Mouse (Mus musculus): ENCODE data around the gene Fibp.
A peak's percentile ranks its signal among the peaks of the same experiment; 100 is the strongest.

Fibp gene

DNA sequence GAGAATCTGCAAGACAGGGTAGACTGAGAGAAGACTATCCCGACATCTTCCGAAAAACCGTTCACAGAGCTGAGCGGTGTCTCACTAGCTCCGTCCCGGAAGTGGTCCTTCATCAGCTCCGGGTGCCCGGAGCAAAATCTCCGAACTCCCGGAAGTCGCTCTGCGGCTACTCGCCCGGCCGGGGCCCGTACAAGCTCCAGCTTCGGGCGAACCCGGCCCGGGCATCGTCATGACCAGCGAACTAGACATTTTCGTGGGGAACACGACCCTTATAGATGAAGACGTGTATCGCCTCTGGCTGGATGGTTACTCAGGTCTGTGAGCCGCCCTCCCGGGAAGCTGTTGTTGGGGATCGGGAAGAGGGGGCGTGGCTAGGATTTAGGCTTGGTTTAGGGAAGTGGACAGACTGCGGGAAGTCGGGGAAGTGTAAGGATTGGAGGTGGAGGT, at the start of gene Fibp:
TSS of gene Fibp (plus strand) at position 151 of the 447 bp plus-strand sequence.
- peak; percentile 80 to 90 for DNase-seq

DNA sequence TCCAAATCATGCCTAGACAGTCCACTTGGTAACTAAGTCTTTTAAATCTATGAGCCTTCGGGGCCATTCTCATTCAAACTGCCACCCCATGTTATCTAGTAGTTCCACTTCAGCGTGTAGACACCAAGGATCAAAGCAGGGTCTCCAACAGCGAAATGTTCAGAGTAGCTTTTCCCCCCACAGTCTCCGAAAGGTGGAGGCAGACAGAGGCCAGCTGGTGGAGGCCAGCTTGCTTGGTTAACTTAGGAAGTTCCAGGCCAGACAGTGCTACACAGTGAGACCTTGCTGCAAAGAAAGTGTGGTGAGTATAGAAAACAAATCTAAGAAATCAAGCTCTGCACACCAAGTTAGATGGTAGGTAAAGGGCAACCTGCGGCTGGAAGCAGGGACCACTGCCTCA, 49.8 kb upstream of the Fibp start:
- DNase-seq, result no peak

DNA sequence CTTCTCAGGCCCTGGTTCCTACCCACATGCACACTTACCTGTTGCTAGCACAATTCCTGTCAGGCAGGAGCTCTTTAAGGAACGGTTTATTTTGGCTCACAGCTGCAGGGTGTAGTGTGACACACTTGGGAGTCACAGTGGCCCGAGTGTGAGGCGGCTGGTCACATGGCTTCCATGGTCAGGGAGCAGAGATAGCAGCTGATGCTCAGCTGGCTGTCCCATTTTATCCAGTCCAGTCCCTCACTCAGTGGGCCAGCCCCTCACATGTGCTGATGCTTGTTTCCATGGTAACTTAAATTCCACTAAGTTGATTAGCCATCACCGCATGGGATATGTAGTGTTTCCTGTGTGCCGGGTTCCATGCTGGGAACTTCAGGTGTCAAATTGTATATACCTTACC, 48.5 kb upstream of the Fibp start:
- no peak for DNase-seq

DNA sequence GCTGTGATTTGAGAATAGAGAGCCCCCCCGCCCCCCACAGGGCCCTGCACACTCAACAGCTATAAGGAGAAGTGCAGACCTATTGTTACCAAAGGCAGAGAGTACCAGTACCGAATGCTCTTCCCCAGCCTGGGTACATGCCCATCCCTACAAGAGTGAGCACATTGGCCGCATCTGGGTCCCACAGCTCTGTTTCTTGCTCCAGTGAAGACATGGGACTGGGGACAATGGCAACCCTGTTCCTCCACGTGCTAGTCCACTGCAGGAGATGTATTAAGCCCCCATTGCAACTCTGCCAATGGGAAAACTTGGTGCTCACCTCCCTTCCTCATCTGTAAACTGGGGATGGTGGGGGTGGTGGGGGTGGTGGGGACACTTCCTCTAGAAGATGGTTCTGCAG, 46.6 kb upstream of the Fibp start:
- no peak for DNase-seq

DNA sequence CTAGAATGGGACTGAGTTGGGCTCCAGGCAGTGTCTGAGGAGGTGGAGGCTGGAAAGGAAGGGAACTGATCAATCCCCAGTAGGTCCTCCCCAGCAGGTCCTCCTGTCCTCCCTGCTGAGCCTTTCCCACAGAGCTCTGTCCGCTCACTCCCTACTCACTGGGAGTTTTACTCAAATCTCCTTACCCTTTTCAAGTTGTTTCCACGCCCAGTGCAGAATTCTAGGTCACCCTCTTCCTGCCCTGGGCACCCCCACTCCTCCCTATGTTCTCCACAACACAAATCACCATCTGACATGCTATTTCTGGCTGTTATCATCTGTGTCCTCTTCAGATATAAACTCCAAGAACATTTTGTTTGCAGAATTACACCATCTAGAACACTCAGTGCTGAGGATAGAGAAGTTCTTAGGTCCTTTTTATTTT, 45.9 kb upstream of the Fibp start:
- no peak for DNase-seq

DNA sequence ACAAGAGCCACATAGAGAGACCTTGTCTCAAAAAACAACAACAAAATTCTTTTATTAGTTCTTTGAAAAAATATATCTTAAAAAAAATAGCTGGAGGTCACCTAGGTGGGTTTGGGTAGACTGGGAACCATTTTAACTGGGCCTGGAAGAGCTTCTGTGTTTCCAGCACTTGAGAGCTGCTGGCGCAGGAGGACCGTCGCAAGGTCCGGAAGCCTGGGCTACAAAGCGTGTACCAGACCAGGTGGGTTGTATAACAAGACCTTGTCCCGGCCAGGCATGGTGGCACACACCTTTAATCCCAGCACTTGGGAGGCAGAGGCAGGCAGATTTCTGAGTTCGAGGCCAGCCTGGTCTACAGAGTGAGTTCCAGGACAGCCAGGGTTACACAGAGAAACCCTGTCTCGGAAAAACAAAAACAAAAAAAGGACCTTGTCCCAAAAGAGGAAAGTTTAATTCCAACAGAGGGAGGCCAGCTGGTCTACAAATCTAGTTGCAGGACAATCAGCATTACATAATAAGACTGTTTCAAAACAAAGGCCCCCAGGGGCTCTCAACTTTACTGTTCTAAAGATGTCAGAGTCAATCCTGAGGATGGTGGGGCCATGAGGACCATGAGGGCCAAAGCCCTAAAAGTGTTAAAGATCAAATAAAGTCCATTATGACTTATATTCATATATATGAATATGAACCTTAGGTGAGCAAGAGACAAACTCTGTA, 41.5 kb upstream of the Fibp start:
- no peak for DNase-seq

DNA sequence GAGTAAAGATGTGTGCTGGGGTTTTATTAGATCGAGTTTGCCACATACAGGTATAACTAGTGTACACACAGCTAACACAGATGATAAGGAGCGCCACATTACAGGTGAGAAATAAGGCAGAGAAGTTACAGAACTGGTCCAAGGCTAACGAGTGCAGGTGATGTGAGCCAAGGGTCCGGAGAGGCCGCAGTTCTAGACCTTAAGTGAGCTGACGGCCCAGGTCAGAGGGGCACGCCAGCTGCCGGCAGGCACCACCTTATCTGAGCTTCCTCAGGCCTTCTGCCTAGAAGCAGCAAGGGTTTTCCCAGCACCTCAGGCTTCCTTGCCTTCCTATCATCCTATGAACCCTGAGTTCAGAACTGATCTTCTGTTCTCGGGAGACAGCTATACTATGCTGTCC, 40.8 kb upstream of the Fibp start:
- no peak for DNase-seq

DNA sequence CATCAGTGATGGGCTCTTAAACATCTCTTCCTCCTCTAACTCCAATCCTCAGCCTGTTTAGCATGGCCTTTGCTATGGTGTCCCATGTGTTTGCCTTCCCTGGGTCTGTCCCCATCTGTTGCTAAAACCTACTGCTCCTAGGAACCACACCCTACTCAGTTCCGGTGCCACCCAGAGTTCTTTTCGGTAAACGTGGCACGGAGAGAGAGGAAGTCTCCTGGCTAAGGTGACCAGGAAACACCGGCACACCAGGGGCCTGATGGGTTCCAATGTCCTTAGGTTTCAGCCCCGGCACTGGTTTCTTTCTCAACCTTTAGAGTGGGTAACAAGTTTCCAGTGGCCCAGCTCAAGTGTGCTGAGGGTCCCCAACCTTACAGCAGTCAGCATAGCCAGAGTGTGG, 39.8 kb upstream of the Fibp start:
- no peak for DNase-seq

DNA sequence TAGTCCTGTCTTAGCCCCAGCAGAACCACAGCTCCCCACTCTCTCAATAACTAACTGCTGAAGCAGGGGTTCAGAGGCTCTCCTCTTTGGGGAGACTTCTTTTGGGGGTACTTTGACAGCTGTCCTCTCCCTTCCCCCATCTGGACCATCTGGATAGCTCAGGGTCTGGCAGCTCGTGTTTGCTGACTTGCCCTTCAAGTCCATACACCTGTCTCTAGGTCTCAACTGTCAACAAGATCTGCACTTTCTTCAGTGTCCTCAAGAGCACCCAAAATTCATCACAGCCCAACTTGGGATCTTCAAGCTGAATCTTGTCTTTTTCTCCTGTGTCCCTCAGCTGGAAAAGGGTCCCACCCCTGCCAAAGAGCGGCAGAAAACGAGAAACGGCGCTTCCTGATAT, 38.6 kb upstream of the Fibp start:
- DNase-seq, result no peak

DNA sequence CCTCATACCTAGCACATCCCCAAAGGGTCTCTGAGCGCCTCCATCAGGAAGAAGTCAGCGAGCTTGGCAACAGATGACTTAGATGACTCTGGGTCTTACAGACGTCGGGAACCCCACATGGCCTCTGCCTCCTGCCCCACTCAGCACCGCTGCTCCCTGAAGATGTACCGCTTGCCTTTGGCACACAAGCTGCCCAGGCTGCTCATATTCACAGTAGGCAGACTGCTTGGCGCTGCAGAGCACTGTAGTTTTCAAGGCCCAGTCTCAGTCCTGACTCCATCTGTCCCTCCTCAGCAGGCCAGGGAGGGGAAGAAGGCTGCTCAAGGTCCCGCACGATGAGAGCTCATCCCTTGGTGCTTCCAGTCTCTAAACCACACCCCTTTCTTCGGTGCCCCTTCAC, 38.1 kb upstream of the Fibp start:
- no peak for DNase-seq

DNA sequence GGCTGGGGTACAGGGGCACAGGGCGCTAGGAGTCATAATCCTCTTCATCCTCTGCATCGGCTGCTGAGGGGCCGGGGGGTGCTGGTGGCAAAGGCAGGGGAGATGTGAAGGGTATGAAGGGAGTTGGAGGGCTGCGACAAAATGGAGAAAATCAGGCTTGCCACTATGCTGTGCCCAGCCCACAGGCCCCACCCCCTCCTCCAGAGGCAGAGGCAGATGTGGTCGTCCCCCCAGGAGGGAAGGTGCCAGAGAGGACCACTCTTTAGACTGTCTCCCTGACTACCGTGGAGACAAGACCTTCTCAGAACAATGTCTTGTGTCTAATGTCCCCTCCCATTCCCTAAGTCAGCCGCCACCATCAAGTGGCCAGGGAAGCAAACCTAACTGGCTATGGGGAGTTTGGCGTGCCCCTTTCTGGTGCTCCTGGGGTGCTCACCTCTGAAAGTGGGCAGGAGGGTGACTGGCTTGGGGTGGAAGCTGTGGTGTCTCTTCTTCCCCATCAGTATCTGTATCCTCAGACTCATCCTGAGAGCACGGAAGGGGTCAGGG, 37.4 kb upstream of the Fibp start:
- DNase-seq, result no peak

DNA sequence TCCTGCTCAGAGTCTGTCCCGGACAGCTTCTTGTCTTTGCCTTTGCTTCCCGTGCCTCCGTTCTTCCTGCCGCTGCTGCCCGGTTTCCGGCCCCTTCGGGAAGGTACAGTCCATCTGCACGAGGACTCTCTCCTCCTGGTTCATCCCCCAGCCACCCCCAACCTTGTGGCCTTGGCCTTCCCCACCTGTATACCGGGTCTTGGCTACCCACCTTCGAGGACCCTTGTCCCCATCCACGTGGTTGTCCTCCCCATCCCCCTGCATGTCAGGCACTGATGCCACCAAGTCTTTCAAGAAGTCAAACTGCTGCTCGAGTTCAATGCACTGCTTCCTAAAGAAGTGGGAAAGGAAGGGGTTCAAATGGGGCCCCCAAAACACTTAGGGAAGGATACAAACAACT, 36.9 kb upstream of the Fibp start:
- DNase-seq, result no peak

DNA sequence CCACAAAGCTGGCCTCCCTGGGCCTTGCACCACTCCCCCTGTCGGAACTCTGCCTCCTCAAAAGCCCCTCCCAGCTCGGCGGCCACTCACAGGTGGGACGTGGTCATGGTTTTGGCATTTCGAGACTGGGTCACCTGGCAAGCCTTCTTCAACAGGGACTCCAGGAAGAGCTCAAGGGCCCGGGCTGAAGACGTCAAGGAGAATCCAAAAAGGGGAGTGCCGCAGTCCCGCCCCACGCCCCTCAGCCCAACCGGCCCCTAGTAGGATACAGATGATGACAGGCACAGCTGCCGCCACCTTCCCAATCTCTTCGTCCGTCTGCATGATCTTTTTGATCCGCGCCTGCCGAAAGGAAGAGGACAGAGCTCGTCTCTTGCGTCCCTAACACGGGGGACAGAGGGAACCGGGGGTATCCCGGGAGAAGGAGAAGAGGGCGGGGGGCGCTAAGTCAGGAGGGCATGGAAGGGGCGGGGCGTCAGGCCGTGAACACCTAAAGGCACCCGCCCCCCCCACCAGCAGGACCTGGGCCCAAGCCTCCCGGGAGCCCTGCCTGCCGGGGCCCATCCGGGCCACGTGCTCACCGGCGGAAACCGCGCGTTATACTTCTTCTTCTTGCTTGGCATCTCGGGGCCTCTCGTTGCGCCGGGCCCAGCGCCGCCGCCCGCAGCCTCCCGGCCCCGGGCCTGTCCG, 36.2 kb upstream of the Fibp start:
- DNase-seq, result peak; percentile 68 to 77

DNA sequence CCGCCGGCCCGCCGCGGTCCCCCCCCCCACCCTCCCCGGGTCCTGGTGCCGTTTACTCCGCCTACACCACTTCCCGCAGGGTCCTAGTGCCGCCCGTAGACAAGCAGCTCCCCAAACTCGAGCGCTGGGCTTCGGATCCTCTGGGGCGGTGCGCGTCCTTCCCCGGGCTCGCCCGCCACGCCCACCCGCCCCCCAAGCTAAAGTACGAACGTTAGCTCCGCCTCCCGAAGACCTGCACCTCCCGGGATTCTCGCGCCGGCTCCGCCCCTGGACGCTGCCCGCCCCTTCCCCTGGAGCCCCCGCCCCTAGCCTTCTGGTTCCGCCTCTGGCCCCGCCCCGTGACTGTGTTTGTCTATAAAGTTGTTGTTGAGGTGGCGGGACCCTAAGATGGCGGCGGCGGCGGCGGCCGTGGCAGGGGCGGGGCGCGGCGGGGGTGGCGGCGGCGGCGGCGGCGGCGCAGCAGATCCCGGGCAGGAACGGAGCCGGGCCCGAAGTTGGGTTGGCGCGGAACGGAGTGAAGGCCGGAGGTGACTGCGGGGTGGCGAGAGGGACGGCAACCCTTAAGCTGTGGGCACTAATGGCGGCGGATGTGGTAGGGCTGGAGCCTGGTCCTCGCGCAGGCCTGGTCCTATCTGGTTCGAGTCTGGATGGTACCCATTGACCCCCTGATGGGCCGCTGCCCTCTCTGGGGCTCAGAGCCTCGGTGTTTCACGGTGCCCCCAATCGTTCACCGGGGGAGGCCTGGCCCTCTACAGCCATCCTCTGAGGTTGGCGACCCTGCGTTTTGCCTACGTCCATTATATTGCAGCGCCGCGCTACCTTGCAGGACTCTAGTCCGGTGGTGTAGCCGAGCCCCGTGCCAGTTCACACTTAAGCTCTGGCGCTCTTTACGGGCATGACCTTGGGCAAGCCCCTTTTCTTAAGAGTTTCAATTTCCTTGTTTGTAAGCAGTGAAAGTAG, 35.4 kb upstream of the Fibp start, which contains the start of the genes Drap1 and AI837181:
TSS of gene Drap1 (minus strand) at position 198 of the 960 bp plus-strand sequence.
TSS of gene AI837181 (plus strand) at position 363 of the 960 bp plus-strand sequence.
- peak; percentile 87 to 91 for DNase-seq

DNA sequence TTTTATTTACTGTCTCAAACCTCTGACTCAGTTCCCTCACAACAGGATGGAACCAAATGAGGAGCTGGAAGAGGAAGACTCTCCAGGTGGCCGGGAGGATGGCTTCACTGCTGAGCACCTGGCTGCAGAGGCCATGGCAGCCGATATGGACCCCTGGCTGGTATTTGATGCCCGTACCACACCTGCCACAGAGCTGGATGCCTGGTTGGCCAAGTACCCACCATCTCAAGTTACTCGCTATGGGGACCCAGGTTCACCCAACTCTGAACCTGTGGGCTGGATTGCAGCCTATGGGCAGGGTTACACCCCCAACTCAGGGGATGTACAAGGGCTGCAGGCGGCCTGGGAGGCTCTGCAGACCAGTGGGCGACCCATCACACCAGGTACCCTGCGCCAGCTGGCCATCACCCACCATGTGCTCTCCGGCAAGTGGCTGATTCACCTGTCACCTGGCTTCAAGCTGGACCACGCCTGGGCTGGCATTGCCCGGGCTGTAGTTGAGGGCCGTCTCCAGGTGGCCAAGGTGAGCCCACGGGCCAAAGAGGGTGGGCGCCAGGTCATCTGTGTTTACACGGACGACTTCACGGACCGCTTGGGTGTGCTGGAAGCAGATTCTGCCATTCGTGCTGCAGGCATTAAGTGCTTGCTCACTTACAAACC, 34.4 kb upstream of the Fibp start:
- no peak for DNase-seq

DNA sequence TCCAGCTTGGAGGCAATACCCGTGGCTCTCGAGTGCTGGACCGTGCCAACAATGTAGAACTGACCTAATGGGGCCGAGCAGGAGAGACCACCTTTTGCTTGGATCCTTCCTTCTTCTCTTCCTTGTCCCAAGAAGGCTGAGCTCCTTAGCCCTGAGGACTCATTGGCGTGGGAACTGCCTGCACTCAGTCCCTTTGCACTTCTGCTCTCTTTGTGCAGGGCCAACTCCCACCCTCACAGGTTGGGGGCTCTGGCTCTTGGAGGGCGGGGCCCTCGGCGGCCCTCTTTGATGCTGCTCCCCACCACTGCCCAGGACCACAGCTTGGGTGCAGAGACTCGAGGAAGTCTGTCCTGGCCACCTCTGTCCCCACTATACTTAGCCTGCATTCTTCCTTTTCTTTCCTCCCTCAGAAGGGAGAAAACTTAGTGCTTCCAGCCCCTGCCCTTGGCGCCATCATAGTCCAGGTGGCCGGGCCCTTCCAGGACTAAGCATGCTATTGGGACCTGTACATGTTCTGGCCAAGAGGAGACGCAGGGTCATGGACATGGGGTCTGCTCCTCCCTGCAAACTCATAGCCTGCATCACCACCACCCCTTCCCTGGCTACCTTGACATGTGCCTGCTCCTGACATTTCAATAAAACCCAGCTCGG, 33.6 kb upstream of the Fibp start:
- no peak for DNase-seq

DNA sequence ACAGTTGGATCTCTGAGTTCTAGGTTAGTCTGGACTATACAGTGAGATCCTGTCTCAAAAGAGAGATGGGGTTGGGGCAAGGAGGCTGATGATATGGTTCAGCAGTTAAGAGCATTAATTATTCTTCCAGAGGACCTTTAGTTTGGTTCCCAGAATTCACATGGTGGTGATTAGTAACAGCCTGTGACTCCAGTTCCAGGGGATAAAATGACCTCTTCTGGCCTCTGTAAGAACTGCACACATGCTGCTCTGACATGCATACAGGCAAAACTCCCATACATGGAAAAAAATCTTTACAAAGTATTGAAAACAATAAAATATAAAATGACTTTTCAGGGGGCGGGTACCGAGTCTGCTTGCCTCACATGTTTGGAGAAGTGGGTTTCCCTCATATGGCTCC, 32.3 kb upstream of the Fibp start:
- peak in 1 of 2 experiments; percentile 54 for DNase-seq

DNA sequence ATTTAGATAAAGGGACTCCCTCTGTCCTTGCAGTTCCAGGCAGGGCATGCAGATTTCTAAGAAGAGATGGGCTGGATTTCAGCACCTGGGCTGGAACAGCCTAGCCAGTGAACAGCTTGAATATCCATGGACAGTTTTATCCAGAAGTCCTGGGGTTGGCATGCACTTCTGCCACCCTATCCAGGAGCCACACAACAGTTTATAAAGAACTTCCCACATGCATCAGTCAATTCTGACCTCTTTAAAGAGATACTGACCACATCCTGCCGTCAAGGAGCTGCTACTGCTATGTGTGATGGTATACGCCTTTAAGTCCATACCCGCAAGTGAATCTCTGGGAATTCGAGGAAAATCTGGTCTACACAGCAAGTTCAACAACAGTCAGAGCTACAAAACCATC, 31.2 kb upstream of the Fibp start:
- no peak for DNase-seq

DNA sequence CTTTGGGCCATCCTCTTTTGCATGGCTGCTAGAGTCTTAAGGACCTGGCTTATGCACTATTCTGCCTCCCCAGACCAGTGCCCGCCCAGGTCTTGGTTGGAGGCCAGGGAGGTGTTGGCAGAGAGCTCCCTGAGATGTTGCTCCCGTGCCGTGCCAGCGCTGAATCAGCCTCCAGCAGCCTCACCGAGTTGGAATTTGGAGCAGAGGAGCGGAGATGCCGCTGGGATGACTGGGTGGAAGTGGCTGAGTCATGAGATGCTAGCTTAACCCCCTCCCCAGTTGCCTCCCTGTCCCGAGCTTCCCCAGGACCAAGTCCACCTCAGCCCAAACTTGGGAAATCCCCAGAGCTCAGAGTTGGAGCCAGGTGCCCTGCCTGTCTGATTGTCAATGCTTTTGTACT, 30.6 kb upstream of the Fibp start:
- peak; percentile 83 to 88 for DNase-seq

DNA sequence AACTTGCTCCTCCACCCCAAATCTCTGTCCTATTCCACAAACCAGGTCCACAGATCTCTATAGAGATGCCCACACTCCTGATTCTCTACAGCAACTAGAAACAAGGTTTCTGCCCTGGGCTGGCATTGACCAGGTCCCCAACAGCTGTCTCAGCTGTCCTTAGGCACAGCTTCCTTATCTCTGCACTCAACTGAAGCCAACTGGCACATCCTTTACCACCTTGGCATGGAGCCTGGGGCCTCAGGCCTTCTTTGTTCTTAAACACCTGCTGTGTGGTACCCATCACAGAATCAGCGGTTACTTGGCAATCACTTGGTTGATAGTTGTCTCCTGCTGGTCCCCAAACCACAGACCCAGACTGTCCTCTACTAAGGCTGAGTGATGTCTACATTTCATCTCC, 30.0 kb upstream of the Fibp start:
- DNase-seq, result no peak

DNA sequence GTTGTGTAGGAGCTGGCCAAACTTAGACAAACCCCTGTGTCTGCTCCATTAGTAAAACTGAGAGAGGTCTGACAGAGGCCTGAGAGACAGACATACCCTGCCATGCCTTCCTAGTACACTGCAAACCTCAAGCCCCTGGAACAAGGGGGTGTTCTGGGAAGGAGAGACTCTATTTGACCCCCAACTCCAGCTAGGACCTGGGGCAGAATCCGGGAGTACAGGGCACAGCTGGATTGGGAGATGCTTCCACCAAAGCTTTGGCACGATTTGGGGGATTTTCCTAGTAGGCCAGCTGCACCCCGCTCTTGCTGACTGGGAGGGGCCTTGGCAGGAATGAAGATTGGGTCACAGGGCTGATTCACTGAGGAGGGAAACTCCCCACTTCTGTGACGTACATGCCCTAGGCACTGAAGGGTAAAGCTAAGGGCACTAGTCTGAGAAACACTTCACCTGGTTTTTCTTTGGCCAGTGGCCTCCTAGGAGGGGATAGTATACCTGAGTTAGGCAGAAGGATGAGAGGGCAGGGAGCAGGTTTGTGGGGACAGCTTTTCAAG, 28.4 kb upstream of the Fibp start:
- no peak for DNase-seq
